Mouse (Mus musculus): ENCODE data around the gene Zmynd8.

- TF ChIP-seq CTCF (IDR thresholded peaks at IDR 0.05; ENCODE audit: insufficient read depth, low read length) (no peak), POLR2A (IDR thresholded peaks at IDR 0.05; ENCODE audit: borderline replicate concordance, extremely low read depth, low read depth, low read length) (no peak)
Measured at GRCm38 (mm10) chr2:165852896-165853633, 45.8 kb downstream of the Zmynd8 start.
